Mouse (Mus musculus) heart, postnatal 10 days (tissue): Measurements from ENCODE around the gene Selenom. TPM values are rescaled to one million over a fixed set of nuclear protein-coding genes. Genes with fewer than 3 reads are reported as not detected.
A peak's percentile ranks its signal among the peaks of the same experiment; 100 is the strongest.

Source experiments
- DNase-seq, 2 experiments: peaks; one replicate each; pipeline ENCODE4 v3.0.0; 2021
- intact Hi-C: fragments of 180-260 bp; cut with DNase I; formaldehyde crosslinking; loops from one replicate; pipeline ENCODE4 v1.15.1; 2025
- total RNA-seq, 2 experiments: library from RNA; stranded (reverse); gene quantifications; 2 replicates each; pipeline ENCODE4 v1.2.3; 2021

The Selenom gene
- total RNA-seq: 10 to 100 TPM; 57.2 to 57.3 TPM

DNA sequence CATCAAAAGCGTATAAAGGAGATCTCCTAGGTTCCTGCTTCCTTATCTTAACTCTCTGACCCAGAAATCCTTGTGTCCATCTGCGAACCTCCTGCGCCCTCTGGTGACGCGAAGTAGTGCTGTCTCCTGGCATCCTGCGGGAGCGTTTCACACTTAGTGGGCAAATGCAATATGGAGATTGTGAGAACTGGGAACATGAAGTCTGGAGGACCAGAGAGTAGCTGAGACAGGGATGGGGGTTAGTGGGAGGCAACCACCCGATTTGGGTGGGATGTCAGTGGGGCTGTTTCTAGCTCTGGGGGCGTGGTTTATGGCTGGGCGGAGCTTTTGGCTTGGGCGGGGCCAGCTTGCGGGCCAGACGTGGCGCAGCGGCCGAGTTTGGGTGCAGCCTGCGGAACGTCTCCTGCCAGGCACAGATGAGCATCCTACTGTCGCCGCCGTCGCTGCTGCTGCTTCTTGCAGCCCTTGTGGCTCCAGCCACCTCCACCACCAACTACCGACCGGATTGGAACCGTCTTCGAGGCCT is at the start of gene Selenom:
TSS of gene Selenom (plus strand) at position 156 of the 526 bp plus-strand sequence.
- peak; percentile 93 for DNase-seq
- intact Hi-C loops: loop anchor here (1.0 to 5.0 kb wide), 4 partner anchors 42 to 167 kb away; no protein-coding TSS in a partner anchor

GRCm38 (mm10) chr11:3471448-3471850 is 43.0 kb upstream of the Selenom start:
- DNase-seq: no peak
- intact Hi-C loops: no loop called here

GRCm38 (mm10) chr11:3472484-3472883 is 42.0 kb upstream of the Selenom start:
- intact Hi-C loops: loop anchor here (1.0 to 2.0 kb wide), 4 partner anchors 42 to 314 kb away; partner anchors contain the start of gene Selenom

GRCm38 (mm10) chr11:3474480-3475115 is 39.9 kb upstream of the Selenom start:
- intact Hi-C loops: no loop called here
- peak; percentile 18 to 39 for DNase-seq

More at GRCm38 (mm10) chr11:3472484-3472883, 42.0 kb upstream of the Selenom start:
- peak; percentile 88 to 93 for DNase-seq

GRCm38 (mm10) chr11:3475489-3475888 is 39.0 kb upstream of the Selenom start:
- DNase-seq: no peak
- intact Hi-C loops: no loop called here

DNA sequence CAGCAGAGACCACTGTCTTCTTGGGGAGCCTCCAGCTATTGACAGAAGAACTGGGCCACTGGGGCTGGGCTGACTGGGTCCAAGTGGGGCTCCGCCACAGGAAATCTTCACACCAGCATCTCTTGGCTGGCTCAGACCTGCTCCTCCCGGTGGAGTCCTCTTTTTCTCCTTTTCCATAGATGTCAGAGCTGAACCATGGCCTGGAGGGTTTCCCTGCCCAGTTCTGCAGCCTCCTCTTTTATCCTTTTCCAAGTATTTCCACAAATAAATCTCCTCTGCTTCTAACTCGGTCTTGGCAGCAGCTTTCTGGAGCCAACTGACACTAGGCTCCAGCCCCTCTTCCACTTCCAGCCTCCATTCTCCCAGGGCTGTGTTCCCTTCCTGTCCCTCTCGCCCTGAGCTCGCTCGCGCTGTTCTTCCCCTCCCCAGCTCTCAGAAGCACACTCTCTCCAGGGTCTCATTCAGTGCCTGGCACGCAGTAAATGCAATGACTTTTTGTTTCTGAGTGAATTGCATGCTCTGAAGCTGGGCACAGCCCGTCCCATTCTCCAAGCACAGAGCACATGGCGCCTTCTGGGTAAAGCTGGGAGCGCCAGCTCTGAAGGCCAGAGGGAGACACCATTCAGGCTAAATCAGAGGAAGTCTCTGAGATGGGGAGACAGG is 30.4 kb upstream of the Selenom start:
- DNase-seq: no peak
- intact Hi-C loops: no loop called here

DNA sequence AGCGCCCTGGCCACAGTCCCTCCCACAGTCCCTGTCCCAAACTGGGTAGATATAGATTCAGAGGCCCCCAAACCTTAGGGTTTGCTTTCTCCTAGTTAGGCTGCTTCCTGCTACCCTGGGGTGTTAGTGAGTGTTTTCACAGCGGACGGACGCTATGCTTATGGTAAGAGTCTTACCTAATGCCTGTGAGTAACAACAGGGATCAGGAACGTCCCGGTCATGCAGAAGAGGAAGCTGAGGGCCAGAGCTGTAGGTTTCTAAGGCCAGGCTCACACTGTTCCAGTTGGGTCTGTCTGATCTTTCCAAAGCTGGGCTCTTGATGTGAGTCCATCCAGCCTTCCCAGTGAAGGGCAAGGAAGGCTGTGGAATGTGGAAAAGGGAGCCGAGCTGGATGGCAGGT is 28.1 kb upstream of the Selenom start:
- no peak for DNase-seq
- intact Hi-C loops: no loop called here

- intact Hi-C loops: no loop called here
- DNase-seq: no peak
Measured at GRCm38 (mm10) chr11:3487952-3488570, 26.4 kb upstream of the Selenom start, which contains the start of gene Pla2g3. TSS of gene Pla2g3 (plus strand) at chr11:3488284.

GRCm38 (mm10) chr11:3489036-3489435 is 25.4 kb upstream of the Selenom start:
- intact Hi-C loops: no loop called here
- no peak for DNase-seq

- intact Hi-C loops: no loop called here
- DNase-seq: no peak
Measured at GRCm38 (mm10) chr11:3492748-3493147, 21.7 kb upstream of the Selenom start.

DNA sequence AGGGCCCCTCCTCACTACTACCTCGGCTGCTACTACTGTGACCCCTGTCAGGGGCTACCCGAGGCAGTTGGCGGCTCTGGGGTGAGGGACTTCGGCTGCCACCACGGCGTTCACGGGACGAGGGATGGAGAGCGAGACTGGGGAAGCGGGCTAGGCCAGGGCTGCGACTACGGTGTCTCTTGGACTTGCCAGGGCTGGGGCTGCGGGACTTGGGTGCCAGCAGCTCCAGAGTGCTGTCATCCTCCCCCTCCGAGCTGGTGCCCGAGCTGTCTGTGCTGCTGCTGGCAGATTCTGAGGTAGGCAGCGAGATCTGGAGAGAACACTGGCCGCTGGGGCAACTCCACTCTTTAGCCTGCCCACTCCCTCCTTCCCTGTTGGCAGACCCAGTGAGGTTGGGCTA is 19.6 kb upstream of the Selenom start:
- intact Hi-C loops: no loop called here
- DNase-seq: no peak

GRCm38 (mm10) chr11:3495496-3495895 is 19.0 kb upstream of the Selenom start:
- DNase-seq: no peak
- intact Hi-C loops: no loop called here

GRCm38 (mm10) chr11:3496756-3497155 is 17.7 kb upstream of the Selenom start:
- intact Hi-C loops: no loop called here
- DNase-seq: no peak

DNA sequence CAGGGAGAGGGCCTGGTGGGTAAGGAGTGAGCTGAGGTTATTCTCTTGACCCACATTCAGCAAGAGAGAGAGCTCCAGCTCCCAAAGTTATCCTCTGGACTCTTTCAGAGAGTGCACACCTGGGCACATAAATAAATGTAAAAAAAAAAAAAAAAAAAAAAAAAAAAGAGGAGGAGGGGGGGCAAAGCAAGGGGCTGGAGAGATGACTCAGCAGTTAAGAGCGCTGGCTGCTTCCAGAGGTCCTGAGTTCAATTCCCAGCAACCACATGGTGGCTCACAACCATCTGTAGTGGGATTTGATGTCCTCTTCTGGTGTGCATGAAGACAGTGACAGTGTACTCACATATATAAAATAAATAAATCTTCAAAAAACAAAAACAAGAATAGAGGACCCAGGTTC is 17.2 kb upstream of the Selenom start:
- intact Hi-C loops: no loop called here
- no peak for DNase-seq

GRCm38 (mm10) chr11:3502057-3502456 is 12.4 kb upstream of the Selenom start:
- no peak for DNase-seq
- intact Hi-C loops: no loop called here

DNA sequence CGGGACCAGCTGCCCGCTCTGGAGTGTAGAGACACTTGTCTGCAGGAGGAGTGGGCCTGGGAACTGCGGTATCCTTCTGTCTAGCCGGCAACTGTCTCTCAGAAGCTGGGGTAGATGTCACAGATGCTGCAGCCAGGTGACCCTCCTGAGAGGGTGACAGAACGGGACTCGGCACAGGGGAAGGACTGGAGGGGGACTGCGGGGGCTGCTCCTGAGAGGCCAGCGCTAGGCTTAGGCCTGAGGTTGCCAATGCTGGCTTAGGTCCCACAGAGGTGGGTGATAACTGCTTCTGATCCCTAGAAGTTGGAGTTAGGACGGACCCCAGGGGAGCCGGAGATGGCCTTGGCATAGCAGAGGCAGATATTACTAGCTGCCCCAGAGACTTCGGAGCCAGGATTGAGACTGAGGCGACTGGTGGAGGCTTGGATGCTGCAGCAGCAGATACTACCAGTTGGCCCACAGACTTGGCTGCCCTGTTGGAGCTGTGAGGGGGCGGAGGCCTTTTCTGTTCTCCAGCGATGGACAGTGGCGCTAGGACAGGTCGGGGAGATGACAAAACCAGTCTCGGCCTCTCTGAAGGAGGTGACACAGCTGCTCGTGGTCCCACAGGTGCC is 11.9 kb upstream of the Selenom start:
- no peak for DNase-seq

DNA sequence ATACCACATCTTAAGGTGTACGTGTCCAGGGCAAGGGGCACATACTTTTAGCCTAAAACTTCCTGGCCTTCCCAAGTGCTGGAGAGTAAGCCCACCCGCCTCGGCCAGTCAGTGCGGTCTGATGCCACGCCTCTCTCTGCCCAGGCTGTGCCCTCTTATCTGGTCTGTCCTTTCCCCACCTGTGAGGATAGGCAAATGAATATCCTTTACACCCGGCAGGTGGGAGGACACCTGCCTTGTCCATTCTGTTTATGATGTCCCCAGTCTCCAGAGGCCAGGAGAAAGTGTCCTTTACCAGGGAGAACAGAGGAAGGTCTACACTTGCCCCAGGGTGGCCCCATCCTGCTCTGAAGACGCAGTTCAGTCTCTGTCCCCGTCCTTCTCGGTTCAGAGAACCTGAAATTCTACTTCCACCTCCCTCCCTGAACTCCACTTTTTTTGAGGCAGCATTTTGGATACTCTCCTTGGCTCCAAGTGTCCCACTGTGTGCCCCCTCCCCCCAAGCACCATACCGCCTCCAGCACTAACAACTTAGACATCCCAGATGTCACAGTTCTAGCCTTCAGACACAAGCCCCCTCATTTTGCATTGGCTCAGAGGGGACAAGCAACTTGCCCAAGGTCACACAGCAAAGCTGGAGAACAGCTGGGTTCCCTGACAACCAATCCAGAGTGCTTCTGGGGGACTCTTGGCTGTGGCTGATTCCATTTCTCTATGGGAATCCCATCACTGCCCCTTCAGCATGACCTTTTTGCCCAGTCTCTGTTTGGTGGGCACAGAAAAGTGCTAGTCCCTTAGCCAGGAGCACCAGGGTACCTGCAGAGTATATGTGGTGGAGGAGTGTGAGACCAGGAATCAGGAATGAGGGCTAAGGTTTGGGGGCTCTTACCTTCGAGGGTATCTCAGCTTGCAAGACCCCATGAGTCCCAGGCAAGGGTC is 10.5 kb upstream of the Selenom start:
- no peak for DNase-seq
- intact Hi-C loops: no loop called here

More for the DNA sequence above, 11.9 kb upstream of the Selenom start:
- intact Hi-C loops: no loop called here

- intact Hi-C loops: no loop called here
- DNase-seq: no peak
Measured at GRCm38 (mm10) chr11:3508226-3508625, 6.3 kb upstream of the Selenom start.

DNA sequence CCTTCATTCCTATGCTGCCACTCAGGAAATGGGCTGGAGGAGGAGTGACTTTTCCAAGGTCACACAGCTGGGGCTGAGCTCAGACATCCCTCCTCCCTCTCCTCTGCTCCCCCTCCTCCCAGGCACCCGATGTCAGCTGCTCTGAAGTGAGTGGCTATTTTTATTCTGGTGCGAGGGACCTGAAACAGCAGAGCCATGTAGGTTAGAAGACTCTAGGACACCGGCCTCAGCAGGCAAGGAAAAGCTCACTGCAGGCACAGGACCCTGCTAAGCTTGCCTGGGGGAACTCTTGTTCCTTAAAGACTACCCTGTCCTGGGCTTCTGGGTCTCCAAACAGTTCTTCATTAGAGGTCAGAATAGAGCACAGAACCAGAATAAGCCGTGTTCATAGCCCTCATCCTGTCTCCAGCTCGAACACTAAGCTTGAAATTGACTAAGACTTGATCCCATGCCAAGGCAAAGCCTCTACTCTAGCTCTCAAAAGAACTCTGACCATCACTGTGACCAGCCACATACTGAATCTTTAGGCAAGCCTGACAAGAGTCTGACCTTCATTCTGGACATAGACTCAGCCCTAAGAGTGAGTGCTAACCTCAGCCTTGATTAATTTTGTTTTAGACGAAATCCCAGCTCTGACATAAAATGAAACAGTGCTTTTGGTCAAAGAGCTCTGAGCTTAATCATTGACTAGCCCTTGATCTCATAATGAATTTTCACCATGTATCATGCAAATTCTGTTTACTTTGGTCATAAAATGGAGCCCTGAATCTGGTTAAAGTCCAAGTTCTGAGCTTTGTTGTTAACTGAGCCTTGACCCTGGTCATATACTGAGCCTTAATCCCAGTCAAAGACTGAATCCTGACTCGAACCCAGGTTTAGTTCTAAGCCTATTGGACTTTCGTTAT is 5.1 kb upstream of the Selenom start:
- peak; percentile 58 to 67 for DNase-seq

More for the DNA sequence above, 5.1 kb upstream of the Selenom start:
- intact Hi-C loops: loop anchor here (5.0 kb wide), 3 partner anchors 52 to 162 kb away; no protein-coding TSS in a partner anchor
